Mouse (Mus musculus): ENCODE data around the gene Fgd1.

The Fgd1 gene

DNA sequence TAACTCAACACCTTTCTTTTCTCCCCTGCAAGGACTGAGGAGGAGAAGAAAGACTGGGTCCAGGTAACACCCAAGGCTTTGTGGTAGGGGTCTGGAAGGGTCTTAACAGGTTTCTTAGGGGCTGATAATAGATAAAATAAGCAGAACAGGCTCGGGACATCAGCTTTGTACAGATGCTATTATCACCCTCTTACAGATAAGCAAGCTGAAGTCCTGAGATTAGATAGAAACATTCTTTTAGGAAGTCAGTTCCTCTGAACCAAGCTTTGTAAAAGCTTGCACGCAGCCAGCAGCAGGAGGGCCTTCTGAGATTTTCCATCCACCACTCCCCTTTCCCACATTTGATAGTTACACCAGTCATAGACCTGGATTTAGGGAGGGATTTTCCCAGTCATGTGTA, 39.6 kb downstream of the Fgd1 start:
- in situ Hi-C loops (cut with MboI; ENCODE audit: unreplicated experiment in 2 of 2): no loop called here

DNA sequence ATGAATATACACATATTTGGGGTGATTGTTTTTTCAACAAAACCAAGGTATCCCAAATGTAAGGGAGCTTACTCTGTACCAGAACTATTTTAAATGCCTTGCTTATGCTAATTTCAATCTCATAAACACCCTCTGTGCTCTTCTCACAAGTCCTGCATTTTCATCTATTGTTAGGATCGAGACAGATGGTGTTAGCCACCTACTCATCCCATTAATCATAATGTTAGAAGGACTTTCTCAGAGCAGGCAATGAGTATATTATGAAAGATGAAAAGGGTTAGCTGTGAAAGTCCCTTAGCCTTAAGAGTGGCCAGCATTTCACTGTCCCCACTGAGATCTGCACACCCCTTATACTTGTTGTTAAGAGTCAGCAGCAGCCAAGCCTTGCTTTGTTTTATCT, 41.5 kb downstream of the Fgd1 start:
- in situ Hi-C loops (cut with MboI; ENCODE audit: unreplicated experiment in 2 of 2): no loop called here

- in situ Hi-C loops (cut with MboI; ENCODE audit: unreplicated experiment in 2 of 2): loop anchor here (5.0 to 10.0 kb wide), 2 partner anchors 72 to 79 kb away; partner anchors contain the start of gene Gnl3l (in 1 of the 2)
These were observed 50.5 kb downstream of the Fgd1 start, which contains the start of gene Tsr2 for GRCm38 (mm10) chrX:151096171-151097058. TSS of gene Tsr2 (minus strand) at chrX:151096543.

- in situ Hi-C loops (cut with MboI; ENCODE audit: unreplicated experiment in 2 of 2): loop anchor here (25.0 kb wide), 2 partner anchors 595 to 1055 kb away; no protein-coding TSS in a partner anchor
These were observed 61.5 kb downstream of the Fgd1 start for GRCm38 (mm10) chrX:151107301-151108067.

DNA sequence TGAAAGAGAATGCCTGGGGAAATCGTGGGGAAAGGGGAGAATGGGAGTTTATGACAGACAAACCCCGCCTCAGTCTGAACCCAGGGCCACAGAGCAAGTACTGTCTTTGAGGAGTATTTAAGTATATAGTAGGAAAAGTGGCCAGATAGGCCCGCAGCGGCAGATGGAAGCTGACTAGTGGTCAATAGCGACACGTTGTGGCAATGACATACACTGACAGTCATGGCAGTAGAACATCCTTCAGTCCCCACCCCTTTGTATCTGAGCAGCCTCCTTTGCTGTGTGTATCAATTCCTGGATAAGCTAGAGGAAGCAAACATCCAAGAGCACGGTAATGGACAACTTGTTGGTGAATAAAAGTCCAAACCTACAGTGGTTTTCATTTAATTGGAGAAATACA, 70.8 kb downstream of the Fgd1 start:
- in situ Hi-C loops (cut with MboI; ENCODE audit: unreplicated experiment in 2 of 2): loop anchor here (5.0 to 25.0 kb wide), 4 partner anchors 154 to 1046 kb away; no protein-coding TSS in a partner anchor

- in situ Hi-C loops (cut with MboI; ENCODE audit: unreplicated experiment in 2 of 2): loop anchor here (5.0 to 25.0 kb wide), 4 partner anchors 155 to 1045 kb away; no protein-coding TSS in a partner anchor
These were observed 71.5 kb downstream of the Fgd1 start for GRCm38 (mm10) chrX:151117432-151117831.

- in situ Hi-C loops (cut with MboI; ENCODE audit: unreplicated experiment in 2 of 2): loop anchor here (25.0 kb wide), 2 partner anchors 612 to 1038 kb away; no protein-coding TSS in a partner anchor
These were observed 78.0 kb downstream of the Fgd1 start for GRCm38 (mm10) chrX:151123933-151124332.

- in situ Hi-C loops (cut with MboI; ENCODE audit: unreplicated experiment in 2 of 2): loop anchor here (10.0 to 25.0 kb wide), 2 partner anchors 1024 to 1707 kb away; no protein-coding TSS in a partner anchor
These were observed 84.5 kb downstream of the Fgd1 start for GRCm38 (mm10) chrX:151130493-151130892.

- in situ Hi-C loops (cut with MboI; ENCODE audit: unreplicated experiment in 2 of 2): loop anchor here (10.0 to 25.0 kb wide), 2 partner anchors 1022 to 1705 kb away; no protein-coding TSS in a partner anchor
These were observed 86.8 kb downstream of the Fgd1 start for GRCm38 (mm10) chrX:151132785-151133184.
